ENCODE assay signal across 8 mouse cellular contexts in genomic region chr10:29361464-29362196, GRCm38 (mm10). TPM values are rescaled to one million over a fixed set of nuclear protein-coding genes. Genes with fewer than 3 reads are reported as not detected.
A peak's percentile ranks its signal among the peaks of the same experiment; 100 is the strongest.
DNase-seq lines count a peak whose midpoint lies in the region; ATAC-seq and TF ChIP-seq lines count a peak whose summit lies in the region.

No protein-coding gene starts in this region.

- H3K9ac ChIP-seq in CH12.LX (ENCODE audit: insufficient read depth, low read depth) = peak overlapping the region; percentile 82
- H3K9ac ChIP-seq in heart, embryonic 15.5 days = peak overlapping the region; percentile 98
- H3K9ac ChIP-seq in liver, embryonic 13.5 days = peak overlapping the region; percentile 95
- H3K9ac ChIP-seq in stomach, embryonic 14.5 days (replicated peaks; ENCODE audit: low read depth, low read length) = peak overlapping the region; percentile 90

- peaks cover 6 to 28% of the 10 kb centered on the region in 2 experiments; a peak in 2 of 4 replicates for H3K4me1 ChIP-seq in CH12.LX (ENCODE audit: control insufficient read depth in 1 of 2, insufficient read depth in 2 of 2)
- H3K4me1 ChIP-seq in forebrain, embryonic 10.5 days = peaks cover 29% of the 10 kb centered on the region
- peaks cover 17% of the 10 kb centered on the region for H3K4me1 ChIP-seq in heart, embryonic 15.5 days (replicated peaks)
- H3K4me1 ChIP-seq in liver, embryonic 13.5 days (replicated peaks) = peaks cover 31% of the 10 kb centered on the region
- H3K4me1 ChIP-seq in stomach, embryonic 14.5 days (ENCODE audit: control insufficient read depth, insufficient read depth, low read length) = peaks cover 2% of the 10 kb centered on the region; the same call in 1 of the 2 replicates

- ATAC-seq in heart, embryonic 15.5 days (replicated peaks; ENCODE audit: insufficient number of reproducible peaks, insufficient read depth, low FRiP score, low read depth) = peak; percentile 96
- ATAC-seq in liver, embryonic 13.5 days (ENCODE audit: low read depth) = peak; percentile 98
- ATAC-seq in stomach, embryonic 14.5 days (ENCODE audit: insufficient number of reproducible peaks, insufficient read depth, low FRiP score, low read depth) = peak; percentile 97

- no peaks in the 10 kb centered on the region for H3K27me3 ChIP-seq in CH12.LX (replicated peaks)
- no peaks in the 10 kb centered on the region for H3K27me3 ChIP-seq in forebrain, embryonic 10.5 days (ENCODE audit: poor library complexity, severe bottlenecking)
- no peaks in the 10 kb centered on the region for H3K27me3 ChIP-seq in heart, embryonic 15.5 days
- no peaks in the 10 kb centered on the region for H3K27me3 ChIP-seq in liver, embryonic 13.5 days
- no peaks in the 10 kb centered on the region for H3K27me3 ChIP-seq in stomach, embryonic 14.5 days (ENCODE audit: control insufficient read depth, insufficient read depth, low read length)

- peaks cover 21% of the 10 kb centered on the region for H3K79me2 ChIP-seq in CH12.LX (replicated peaks; ENCODE audit: control insufficient read depth, extremely low read depth, insufficient read depth, poor library complexity, severe bottlenecking)

- dilution Hi-C loops in CH12.LX (cut with MboI; ENCODE audit: extremely low pct_ligation_motif_present, extremely low pct_unique_long_range_greater_than_20kb, low sequenced_read_pairs) = no loop called here

- H3K9me3 ChIP-seq in CH12.LX (replicated peaks; ENCODE audit: low read length) = no peaks in the 10 kb centered on the region
- H3K9me3 ChIP-seq in forebrain, embryonic 10.5 days = no peaks in the 10 kb centered on the region
- no peaks in the 10 kb centered on the region for H3K9me3 ChIP-seq in heart, embryonic 15.5 days (replicated peaks)
- H3K9me3 ChIP-seq in liver, embryonic 13.5 days (replicated peaks) = no peaks in the 10 kb centered on the region
- no peaks in the 10 kb centered on the region for H3K9me3 ChIP-seq in stomach, embryonic 14.5 days (ENCODE audit: control insufficient read depth, low read depth, low read length)

- peaks cover 0 to 7% of the 10 kb centered on the region in 2 experiments for H3K36me3 ChIP-seq in CH12.LX (replicated peaks in 1 of 2; ENCODE audit: control insufficient read depth in 1 of 2, insufficient read depth in 1 of 2, low read length in 1 of 2)
- H3K36me3 ChIP-seq in forebrain, embryonic 10.5 days (replicated peaks) = peaks cover 4% of the 10 kb centered on the region; the same call in 1 of the 2 replicates
- no peaks in the 10 kb centered on the region for H3K36me3 ChIP-seq in heart, embryonic 15.5 days
- no peaks in the 10 kb centered on the region for H3K36me3 ChIP-seq in liver, embryonic 13.5 days
- H3K36me3 ChIP-seq in stomach, embryonic 14.5 days (ENCODE audit: control insufficient read depth, insufficient read depth, low read length) = no peaks in the 10 kb centered on the region

- H3K27ac ChIP-seq in CH12.LX (ENCODE audit: insufficient read depth, low read depth) = peak overlapping the region; percentile 69
- peak overlapping the region; percentile 99 for H3K27ac ChIP-seq in forebrain, embryonic 10.5 days
- H3K27ac ChIP-seq in heart, embryonic 15.5 days = peak overlapping the region; percentile 99
- peak overlapping the region; percentile 95 for H3K27ac ChIP-seq in liver, embryonic 13.5 days
- peak overlapping the region; percentile 97 for H3K27ac ChIP-seq in stomach, embryonic 14.5 days (ENCODE audit: low read length)

- peak; percentile 61 for DNase-seq in CH12.LX (ENCODE audit: extremely low read depth)
- DNase-seq in c-Kit-positive CD71-negative TER-119-negative erythroid progenitor cells, embryonic 14.5 days (ENCODE audit: low read depth) = peak; percentile 41
- DNase-seq in forebrain, embryonic 10.5 days (ENCODE audit: extremely low spot score, low spot score) = peak; percentile 86
- DNase-seq in kidney, postnatal 25 days = peak; percentile 87 to 93
- DNase-seq in liver, embryonic 13.5 days = peak; percentile 80
- DNase-seq in natural killer cell, adult 2 months (ENCODE audit: low spot score in 2 of 2) = peak; percentile 81 to 86

- no peak for TF ChIP-seq CTCF in CH12.LX (conservative IDR thresholded peaks at IDR 0.05 in 1 of 2, IDR thresholded peaks at IDR 0.05 in 1 of 2; ENCODE audit: low read depth in 2 of 2, low read length in 2 of 2)

- H3K4me2 ChIP-seq in CH12.LX (ENCODE audit: insufficient read depth, low read depth, poor library complexity, severe bottlenecking) = peak overlapping the region; percentile 94; the same call in 1 of the 2 replicates
- H3K4me2 ChIP-seq in heart, embryonic 15.5 days = peak overlapping the region; percentile 72
- H3K4me2 ChIP-seq in liver, embryonic 13.5 days = peak overlapping the region; percentile 87
- H3K4me2 ChIP-seq in stomach, embryonic 14.5 days (replicated peaks; ENCODE audit: low read depth, low read length) = peak overlapping the region; percentile 62

- TF ChIP-seq POLR2A in CH12.LX (IDR thresholded peaks at IDR 0.05; ENCODE audit: low read depth, low read length) = peak; percentile 98; the same call in 1 of the 2 replicates

- under 1% methylated on average over 98 of the region's 100 CpGs for WGBS in forebrain, embryonic 10.5 days
- whole genome bisulfite sequencing in heart, embryonic 15.5 days = under 1% methylated on average over 81 of the region's 100 CpGs
- under 1% methylated on average over 69 of the region's 100 CpGs for WGBS in liver, embryonic 13.5 days (ENCODE audit: insufficient replicate concordance)
- under 1% methylated on average over 64 of the region's 100 CpGs for WGBS in stomach, embryonic 14.5 days

- H3K4me3 ChIP-seq in CH12.LX (replicated peaks in 1 of 3; ENCODE audit: low read depth in 2 of 3, low read length in 2 of 3, poor library complexity in 1 of 3) = peak overlapping the region; percentile 75 to 83 (median 80)
- H3K4me3 ChIP-seq in forebrain, embryonic 10.5 days = peak overlapping the region; percentile 93
- peak overlapping the region; percentile 85 for H3K4me3 ChIP-seq in heart, embryonic 15.5 days
- H3K4me3 ChIP-seq in liver, embryonic 13.5 days (replicated peaks) = peak overlapping the region; percentile 91
- peak overlapping the region; percentile 91 for H3K4me3 ChIP-seq in stomach, embryonic 14.5 days (ENCODE audit: low read depth, low read length)

- TF ChIP-seq RAD21 in CH12.LX (IDR thresholded peaks at IDR 0.05; ENCODE audit: low read depth, low read length) = no peak

- no peak for TF ChIP-seq EP300 in CH12.LX (IDR thresholded peaks at IDR 0.05; ENCODE audit: low read length)

- in situ Hi-C loops in CH12.LX (cut with MboI; ENCODE audit: low pct_ligation_motif_present, low pct_unique_long_range_greater_than_20kb, low sequenced_read_pairs) = no loop called here

TF ChIP-seq in CH12.LX, 34 proteins besides CTCF, POLR2A, EP300 and RAD21 (continues in another document):
- 0 out of 2 replicates have a peak, but pooled peaks have one; percentile 2 for TF ChIP-seq NRF1 (IDR thresholded peaks at IDR 0.05; ENCODE audit: low read depth, low read length)
- TF ChIP-seq TBP (conservative IDR thresholded peaks at IDR 0.05; ENCODE audit: low read depth, low read length) = peak; percentile 57; the same call in 1 of the 2 replicates
- no peak; the same call in 1 of the 2 replicates for TF ChIP-seq SIN3A (IDR thresholded peaks at IDR 0.05; ENCODE audit: low read length)
- 0 out of 2 replicates have a peak, but pooled peaks have one; percentile 24 for TF ChIP-seq IRF4 (IDR thresholded peaks at IDR 0.05; ENCODE audit: low read depth, low read length)
- TF ChIP-seq MAZ (IDR thresholded peaks at IDR 0.05; ENCODE audit: low read depth, low read length) = no peak
- no peak for TF ChIP-seq MYC (IDR thresholded peaks at IDR 0.05; ENCODE audit: low read depth, low read length)
- TF ChIP-seq RCOR1 (conservative IDR thresholded peaks at IDR 0.05; ENCODE audit: low read depth, low read length) = no peak
- TF ChIP-seq HCFC1 (IDR thresholded peaks at IDR 0.05; ENCODE audit: low read depth, low read length) = no peak
- peak; percentile 90 for TF ChIP-seq TCF12 (IDR thresholded peaks at IDR 0.05; ENCODE audit: low read depth, low read length)
- TF ChIP-seq USF1 (IDR thresholded peaks at IDR 0.05; ENCODE audit: low read depth, low read length) = peak; percentile 93
- no peak for TF ChIP-seq E2F4 (IDR thresholded peaks at IDR 0.05; ENCODE audit: insufficient replicate concordance, low read depth, low read length)
- no peak for TF ChIP-seq ETS1 (conservative IDR thresholded peaks at IDR 0.05; ENCODE audit: low read depth, low read length)
- TF ChIP-seq USF2 (conservative IDR thresholded peaks at IDR 0.05; ENCODE audit: low read depth, low read length) = no peak; the same call in 1 of the 2 replicates
- TF ChIP-seq SMC3 (IDR thresholded peaks at IDR 0.05; ENCODE audit: low read depth, low read length) = no peak
- TF ChIP-seq NELFE (IDR thresholded peaks at IDR 0.05; ENCODE audit: low read depth, low read length) = peak; percentile 93
- TF ChIP-seq CHD2 (IDR thresholded peaks at IDR 0.05; ENCODE audit: low read length) = no peak
- no peak for TF ChIP-seq ZKSCAN1 (IDR thresholded peaks at IDR 0.05; ENCODE audit: borderline replicate concordance, low read depth, low read length)
- TF ChIP-seq MAFK (IDR thresholded peaks at IDR 0.05; ENCODE audit: insufficient replicate concordance, low read length) = no peak
- peak; percentile 56 for TF ChIP-seq MAX (IDR thresholded peaks at IDR 0.05; ENCODE audit: low read length)
- TF ChIP-seq UBTF (IDR thresholded peaks at IDR 0.05; ENCODE audit: low read depth, low read length) = peak; percentile 84

RNA-seq across cellular contexts. Expression of gene Rnf146, which starts 0.6 kb away (rescaled TPM):
- total RNA-seq in CH12.LX (2012; rRNA removed) = 20.8 and 22.5 TPM in 2 replicates
- 29.7 and 32.1 TPM in 2 replicates for total RNA-seq in CH12.LX (2014; rRNA removed)
- polyA plus RNA-seq in CH12.LX (2012; ENCODE audit: insufficient read length, low read depth) = 24.5 and 32.1 TPM in 2 replicates
- 49.2 and 50.1 TPM in 2 replicates for polyA plus RNA-seq in forebrain, embryonic 10.5 days (2016; fragmentation: Nextera tagmentation; extraction: Ambion mirVana)
- 35.7 and 37.9 TPM in 2 replicates for polyA plus RNA-seq in heart, embryonic 15.5 days (2015; fragmentation: Nextera tagmentation; extraction: Ambion mirVana)
- polyA plus RNA-seq in liver, embryonic 13.5 days (2015; fragmentation: Nextera tagmentation; extraction: Ambion mirVana) = 15.3 and 20.6 TPM in 2 replicates
- polyA plus RNA-seq in stomach, embryonic 14.5 days (2014; fragmentation: Nextera tagmentation; extraction: Ambion mirVana) = 35.1 and 36.8 TPM in 2 replicates

RNA-seq across cellular contexts. Expression of gene Echdc1, which starts 48.7 kb away (rescaled TPM):
- total RNA-seq in CH12.LX (2012; rRNA removed) (19.3 and 20.4 TPM in 2 replicates), CH12.LX (2014; rRNA removed) (60.4 and 60.5 TPM in 2 replicates)
- 39.0 and 49.0 TPM in 2 replicates for polyA plus RNA-seq in CH12.LX (2012; ENCODE audit: insufficient read length, low read depth)
- polyA plus RNA-seq in forebrain, embryonic 10.5 days (2016; fragmentation: Nextera tagmentation; extraction: Ambion mirVana) = 27.8 and 30.5 TPM in 2 replicates
- polyA plus RNA-seq in heart, embryonic 15.5 days (2015; fragmentation: Nextera tagmentation; extraction: Ambion mirVana) = 24.9 and 25.0 TPM in 2 replicates
- polyA plus RNA-seq in liver, embryonic 13.5 days (2015; fragmentation: Nextera tagmentation; extraction: Ambion mirVana) = 22.9 and 32.3 TPM in 2 replicates
- polyA plus RNA-seq in stomach, embryonic 14.5 days (2014; fragmentation: Nextera tagmentation; extraction: Ambion mirVana) = 28.2 and 32.0 TPM in 2 replicates

Comparison
In these comparisons a context has a peak if more than half of its experiments do, and no peak if none do; other contexts are left out.
1. Peak in every context shown above with its lines: DNase-seq, ATAC-seq, H3K4me3 ChIP-seq and H3K27ac ChIP-seq.